Mouse (Mus musculus) hindbrain, embryonic 11.5 days (tissue): ENCODE data around the gene Thada. TPM values are rescaled to one million over a fixed set of nuclear protein-coding genes. Genes with fewer than 3 reads are reported as not detected.

Experiments
- ATAC-seq: fragments of 200-750 bp; cut with Nextera tagmentation; 2 replicates; pipeline ENCODE4 v1.8.0; 2017; ENCODE audit warnings: mild to moderate bottlenecking, moderate TSS enrichment, moderate library complexity; ENCODE audit not compliant: low FRiP score
- DNase-seq: peaks from one replicate; pipeline ENCODE4 v3.0.0-alpha.2; 2015; ENCODE audit warnings: low spot score
- H3K27ac ChIP-seq: fragments of 300-500 bp; sonication (generic); 2 replicates; pipeline ENCODE4 v1.5.1; 2014; ENCODE audit warnings: mild to moderate bottlenecking, low read depth, low read length
- H3K27me3 ChIP-seq: fragments of 300-500 bp; sonication (generic); 2 replicates; pipeline ENCODE4 v1.6.1; 2014; ENCODE audit warnings: mild to moderate bottlenecking, low read length, moderate library complexity, mixed read lengths; ENCODE audit not compliant: control insufficient read depth, insufficient read depth
- H3K36me3 ChIP-seq: fragments of 300-500 bp; sonication (generic); 2 replicates; pipeline ENCODE4 v1.6.1; 2014; ENCODE audit warnings: mild to moderate bottlenecking, low read length, moderate library complexity, mixed read lengths; ENCODE audit not compliant: control insufficient read depth, insufficient read depth
- H3K4me1 ChIP-seq: fragments of 300-500 bp; sonication (generic); replicated peaks from 2 replicates; pipeline ENCODE4 v1.6.1; 2014; ENCODE audit warnings: low read length, mixed read lengths; ENCODE audit not compliant: control insufficient read depth, insufficient read depth
- H3K4me2 ChIP-seq: fragments of 300-500 bp; sonication (generic); replicated peaks from 2 replicates; pipeline ENCODE4 v1.6.1; 2014; ENCODE audit warnings: mild to moderate bottlenecking, low read depth, low read length
- H3K4me3 ChIP-seq: fragments of 300-500 bp; sonication (generic); 2 replicates; pipeline ENCODE4 v1.5.1; 2014; ENCODE audit warnings: low read depth, low read length
- H3K9ac ChIP-seq: fragments of 300-500 bp; sonication (generic); 2 replicates; pipeline ENCODE4 v1.6.1; 2014; ENCODE audit warnings: low read depth, low read length
- H3K9me3 ChIP-seq: fragments of 300-500 bp; sonication (generic); 2 replicates; pipeline ENCODE4 v1.6.1; 2016; ENCODE audit warnings: low read length; ENCODE audit not compliant: control insufficient read depth
- WGBS: fragments of 180-500 bp; shearing (Covaris S2); extraction: QIAGEN DNeasy Blood & Tissue Kit; methylation state at CpG from one replicate; pipeline ENCODE4 v1.1.7; 2014; 5-methylcytosine and 5-hydroxymethylcytosine counted together
- polyA plus RNA-seq: library from polyadenylated mRNA; unstranded; fragments of >200 nt; fragmentation: Nextera tagmentation; extraction: Ambion mirVana; gene quantifications from 2 replicates; pipeline ENCODE4 v1.2.1, GENCODE M21; 2014

Thada gene
- polyA plus RNA-seq, 1 experiment from 2014 or later = 13.1 TPM

- no peaks in the 10 kb centered on the region for H3K27me3 ChIP-seq
- H3K36me3 ChIP-seq = no peaks in the 10 kb centered on the region
- 79% methylated on average over 9 of the region's 9 CpGs for WGBS
- no peak overlapping the region for H3K4me2 ChIP-seq
- no peaks in the 10 kb centered on the region for H3K4me1 ChIP-seq
- ATAC-seq (no peak), DNase-seq (no peak)
- H3K4me3 ChIP-seq = no peak overlapping the region
- H3K9me3 ChIP-seq = no peaks in the 10 kb centered on the region
- H3K9ac ChIP-seq = no peak overlapping the region
- no peak overlapping the region for H3K27ac ChIP-seq
Observed at GRCm38 (mm10) chr17:84351912-84352789, 113.9 kb downstream of the Thada start.

GRCm38 (mm10) chr17:84351276-84351675, 114.7 kb downstream of the Thada start:
- H3K9me3 ChIP-seq = no peaks in the 10 kb centered on the region
- no peaks in the 10 kb centered on the region for H3K27me3 ChIP-seq
- ATAC-seq (no peak), DNase-seq (no peak)
- H3K4me3 ChIP-seq = no peak overlapping the region
- no peak overlapping the region for H3K4me2 ChIP-seq
- 62% methylated on average over 3 of the region's 3 CpGs for WGBS
- no peaks in the 10 kb centered on the region for H3K36me3 ChIP-seq
- no peaks in the 10 kb centered on the region for H3K4me1 ChIP-seq
- no peak overlapping the region for H3K9ac ChIP-seq
- no peak overlapping the region for H3K27ac ChIP-seq

- H3K4me2 ChIP-seq = no peak overlapping the region
- no peak overlapping the region for H3K4me3 ChIP-seq
- ATAC-seq (no peak), DNase-seq (no peak)
- no peak overlapping the region for H3K9ac ChIP-seq
- no peak overlapping the region for H3K27ac ChIP-seq
- no peaks in the 10 kb centered on the region for H3K4me1 ChIP-seq
- no peaks in the 10 kb centered on the region for H3K36me3 ChIP-seq
- H3K27me3 ChIP-seq = no peaks in the 10 kb centered on the region
- 97% methylated on average over 3 of the region's 3 CpGs for WGBS
- H3K9me3 ChIP-seq = no peaks in the 10 kb centered on the region
Observed at GRCm38 (mm10) chr17:84348865-84349264, 117.1 kb downstream of the Thada start.

- H3K27me3 ChIP-seq = no peaks in the 10 kb centered on the region
- H3K9me3 ChIP-seq = no peaks in the 10 kb centered on the region
- no peak overlapping the region for H3K4me3 ChIP-seq
- H3K4me2 ChIP-seq = no peak overlapping the region
- DNase-seq = no peak
- H3K36me3 ChIP-seq = no peaks in the 10 kb centered on the region
- no peak overlapping the region for H3K27ac ChIP-seq
- 0 out of 2 replicates have a peak, but pooled peaks cover 2% of the 10 kb centered on the region for H3K4me1 ChIP-seq
- 52% methylated on average over 6 of the region's 6 CpGs for WGBS
- no peak for ATAC-seq
- no peak overlapping the region for H3K9ac ChIP-seq
Observed at GRCm38 (mm10) chr17:84342299-84342817, 123.6 kb downstream of the Thada start.

GRCm38 (mm10) chr17:84341686-84342085, 124.3 kb downstream of the Thada start:
- Histone ChIP-seq H3K4me1 (0 out of 2 replicates have a peak, but pooled peaks cover 2% of the 10 kb centered on the region), H3K27ac (no peak overlapping the region), H3K27me3 (no peaks in the 10 kb centered on the region), H3K4me2 (no peak overlapping the region), H3K9me3 (no peaks in the 10 kb centered on the region), H3K4me3 (no peak overlapping the region), H3K36me3 (no peaks in the 10 kb centered on the region), H3K9ac (no peak overlapping the region)
- WGBS = 93% methylated on average over 2 of the region's 2 CpGs
- ATAC-seq (no peak), DNase-seq (no peak)

- H3K36me3 ChIP-seq = no peaks in the 10 kb centered on the region
- H3K9me3 ChIP-seq = no peaks in the 10 kb centered on the region
- no peak overlapping the region for H3K4me3 ChIP-seq
- no peak for ATAC-seq
- H3K9ac ChIP-seq = no peak overlapping the region
- no peak for DNase-seq
- H3K4me1 ChIP-seq = 0 out of 2 replicates have a peak, but pooled peaks cover 2% of the 10 kb centered on the region
- no peak overlapping the region for H3K4me2 ChIP-seq
- H3K27me3 ChIP-seq = no peaks in the 10 kb centered on the region
- no peak overlapping the region for H3K27ac ChIP-seq
- WGBS = 91% methylated on average over 3 of the region's 3 CpGs
Observed at GRCm38 (mm10) chr17:84340574-84340973, 125.4 kb downstream of the Thada start.

- ATAC-seq (no peak), DNase-seq (no peak)
- WGBS = 78% methylated on average over 1 of the region's 1 CpGs
- Histone ChIP-seq H3K36me3 (no peaks in the 10 kb centered on the region), H3K4me2 (no peak overlapping the region), H3K4me1 (no peaks in the 10 kb centered on the region), H3K9me3 (no peaks in the 10 kb centered on the region), H3K27me3 (no peaks in the 10 kb centered on the region), H3K9ac (no peak overlapping the region), H3K4me3 (no peak overlapping the region), H3K27ac (no peak overlapping the region)
Observed at GRCm38 (mm10) chr17:84335996-84336395, 130.0 kb downstream of the Thada start.

GRCm38 (mm10) chr17:84335076-84335475, 130.9 kb downstream of the Thada start:
- Histone ChIP-seq H3K27ac (no peak overlapping the region), H3K9ac (no peak overlapping the region), H3K27me3 (no peaks in the 10 kb centered on the region), H3K9me3 (no peaks in the 10 kb centered on the region), H3K4me3 (no peak overlapping the region), H3K36me3 (no peaks in the 10 kb centered on the region), H3K4me2 (no peak overlapping the region), H3K4me1 (no peaks in the 10 kb centered on the region)
- no peak for DNase-seq
- WGBS = 82% methylated on average over 3 of the region's 3 CpGs
- ATAC-seq = no peak
